Mouse (Mus musculus): ENCODE results near the gene Ncbp2. TPM values are rescaled to one million over a fixed set of nuclear protein-coding genes. Genes with fewer than 3 reads are reported as not detected.

The Ncbp2 gene
- polyA plus RNA-seq, 1 experiment from 2014 or later: 98.9 TPM

DNA sequence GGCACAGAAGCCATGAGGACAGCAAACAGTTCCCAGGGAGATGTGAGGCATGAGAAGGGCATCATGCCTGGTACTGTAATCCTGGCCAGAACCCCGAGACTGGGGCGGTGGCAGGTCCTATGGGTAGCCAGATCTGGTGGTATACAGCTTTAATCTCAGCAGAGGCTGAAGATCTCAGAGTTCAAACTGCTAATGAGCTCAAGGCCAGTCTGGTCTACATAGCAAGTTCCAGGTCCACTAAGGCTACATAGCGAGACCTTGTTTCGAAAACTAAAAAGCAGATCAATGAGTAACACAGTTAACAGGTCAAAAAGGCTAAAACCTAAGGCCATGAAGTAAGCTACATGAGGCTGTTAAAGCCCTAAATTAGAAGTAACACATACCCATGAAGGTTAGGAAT is 44.9 kb downstream of the Ncbp2 start:
- ATAC-seq (replicated peaks): no peak
- no peaks in the 10 kb centered on the region for H3K9me3 ChIP-seq
- no peak overlapping the region for H3K9ac ChIP-seq
- WGBS: 95% methylated on average over 4 of the region's 4 CpGs
- no peaks in the 10 kb centered on the region for H3K4me1 ChIP-seq
- H3K36me3 ChIP-seq (replicated peaks): peaks cover 16% of the 10 kb centered on the region; the same call in 1 of the 2 replicates
- no peaks in the 10 kb centered on the region for H3K27me3 ChIP-seq (replicated peaks)
- H3K4me3 ChIP-seq: no peak overlapping the region
- no peak overlapping the region for H3K4me2 ChIP-seq
- no peak overlapping the region for H3K27ac ChIP-seq

DNA sequence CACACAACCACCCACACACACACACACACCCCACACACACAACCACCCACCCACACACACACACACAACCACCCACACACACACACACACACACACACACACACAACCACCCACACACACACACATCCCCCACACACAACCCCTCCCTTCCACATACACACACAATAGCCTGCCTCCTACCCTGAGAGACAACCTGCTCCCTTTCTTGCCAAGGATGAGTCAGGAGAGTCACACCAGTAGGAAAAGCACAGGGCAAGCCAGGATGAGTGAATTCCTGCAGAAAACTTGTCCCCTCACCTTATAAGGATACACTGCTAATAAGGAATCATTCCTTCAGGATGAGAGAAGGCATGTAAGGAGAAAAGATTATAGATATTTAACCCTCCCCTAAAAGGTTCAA is 45.6 kb downstream of the Ncbp2 start:
- Histone ChIP-seq H3K36me3 (replicated peaks) (peaks cover 12% of the 10 kb centered on the region; the same call in 1 of the 2 replicates), H3K9me3 (no peaks in the 10 kb centered on the region), H3K4me1 (no peaks in the 10 kb centered on the region), H3K9ac (no peak overlapping the region), H3K27me3 (replicated peaks) (no peaks in the 10 kb centered on the region), H3K4me2 (no peak overlapping the region), H3K27ac (no peak overlapping the region), H3K4me3 (no peak overlapping the region)
- ATAC-seq (replicated peaks): no peak

DNA sequence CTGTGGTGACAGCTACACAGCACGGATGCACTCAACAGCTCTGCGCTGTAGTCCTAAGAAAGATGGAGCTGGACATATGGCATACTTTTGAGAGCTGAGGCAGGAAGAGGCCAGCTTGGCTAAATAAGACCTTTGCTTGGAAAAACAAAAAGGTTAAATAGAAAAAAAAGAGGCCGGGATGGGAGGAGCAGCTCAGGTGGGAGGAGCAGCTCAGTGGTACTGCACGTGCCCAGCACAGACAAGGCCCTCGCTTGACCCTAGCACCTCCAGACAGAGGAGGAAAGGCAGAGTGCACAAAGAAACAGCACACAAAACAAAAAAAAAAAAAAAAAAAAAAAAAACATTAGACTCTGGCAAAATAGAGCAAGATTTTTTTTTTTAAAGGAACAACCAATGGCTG is 48.1 kb downstream of the Ncbp2 start:
- Histone ChIP-seq H3K27ac (no peak overlapping the region), H3K9ac (no peak overlapping the region), H3K4me1 (peaks cover 9% of the 10 kb centered on the region), H3K4me3 (no peak overlapping the region), H3K36me3 (replicated peaks) (no peaks in the 10 kb centered on the region), H3K9me3 (no peaks in the 10 kb centered on the region), H3K4me2 (no peak overlapping the region), H3K27me3 (replicated peaks) (no peaks in the 10 kb centered on the region)
- whole genome bisulfite sequencing: 84% methylated on average over 5 of the region's 5 CpGs
- ATAC-seq (replicated peaks): no peak

- peak; percentile 97 for ATAC-seq (replicated peaks)
These were observed 54.5 kb downstream of the Ncbp2 start, which contains the start of gene Senp5 for GRCm38 (mm10) chr16:32002509-32003477. TSS of gene Senp5 (minus strand) at chr16:32003287.

GRCm38 (mm10) chr16:32004731-32005130 is 56.4 kb downstream of the Ncbp2 start:
- H3K4me2 ChIP-seq: no peak overlapping the region
- H3K36me3 ChIP-seq (replicated peaks): no peaks in the 10 kb centered on the region
- no peak overlapping the region for H3K9ac ChIP-seq
- WGBS: 93% methylated on average over 3 of the region's 3 CpGs
- no peak overlapping the region for H3K27ac ChIP-seq
- no peak for ATAC-seq (replicated peaks)
- no peaks in the 10 kb centered on the region for H3K9me3 ChIP-seq
- no peaks in the 10 kb centered on the region for H3K27me3 ChIP-seq (replicated peaks)
- no peak overlapping the region for H3K4me3 ChIP-seq
- H3K4me1 ChIP-seq: peaks cover 24% of the 10 kb centered on the region

More at GRCm38 (mm10) chr16:32002509-32003477, 54.5 kb downstream of the Ncbp2 start, which contains the start of gene Senp5:
- H3K4me3 ChIP-seq: peak within 1 kb of the TSS; percentile 100
- 1% methylated on average over 66 of the region's 66 CpGs for WGBS
- H3K4me1 ChIP-seq: peaks cover 24% of the 10 kb centered on the region
- H3K9me3 ChIP-seq: no peaks in the 10 kb centered on the region
- no peaks in the 10 kb centered on the region for H3K36me3 ChIP-seq (replicated peaks)
- H3K27me3 ChIP-seq (replicated peaks): no peaks in the 10 kb centered on the region
- peak within 1 kb of the TSS; percentile 93 for H3K4me2 ChIP-seq
- peak within 1 kb of the TSS; percentile 82 for H3K27ac ChIP-seq
- H3K9ac ChIP-seq: peak within 1 kb of the TSS; percentile 98

GRCm38 (mm10) chr16:32008529-32009293 is 60.4 kb downstream of the Ncbp2 start:
- Histone ChIP-seq H3K27ac (no peak overlapping the region), H3K36me3 (replicated peaks) (no peaks in the 10 kb centered on the region), H3K9me3 (no peaks in the 10 kb centered on the region), H3K4me3 (no peak overlapping the region), H3K4me2 (no peak overlapping the region), H3K4me1 (peaks cover under 1% of the 10 kb centered on the region; the same call in 1 of the 2 replicates), H3K27me3 (replicated peaks) (no peaks in the 10 kb centered on the region), H3K9ac (no peak overlapping the region)
- whole genome bisulfite sequencing: 75% methylated on average over 10 of the region's 10 CpGs
- ATAC-seq (replicated peaks): no peak

GRCm38 (mm10) chr16:32009913-32010312 is 61.6 kb downstream of the Ncbp2 start:
- no peak for ATAC-seq (replicated peaks)
- no peaks in the 10 kb centered on the region for H3K27me3 ChIP-seq (replicated peaks)
- no peak overlapping the region for H3K4me2 ChIP-seq
- H3K9ac ChIP-seq: no peak overlapping the region
- H3K4me3 ChIP-seq: no peak overlapping the region
- no peaks in the 10 kb centered on the region for H3K36me3 ChIP-seq (replicated peaks)
- no peaks in the 10 kb centered on the region for H3K4me1 ChIP-seq
- 45% methylated on average over 5 of the region's 5 CpGs for WGBS
- H3K9me3 ChIP-seq: no peaks in the 10 kb centered on the region
- no peak overlapping the region for H3K27ac ChIP-seq

- Histone ChIP-seq H3K4me2 (no peak overlapping the region), H3K9ac (no peak overlapping the region), H3K27me3 (replicated peaks) (no peaks in the 10 kb centered on the region), H3K4me3 (no peak overlapping the region), H3K9me3 (no peaks in the 10 kb centered on the region), H3K36me3 (replicated peaks) (no peaks in the 10 kb centered on the region), H3K27ac (no peak overlapping the region), H3K4me1 (no peaks in the 10 kb centered on the region)
- no peak for ATAC-seq (replicated peaks)
- 87% methylated on average over 4 of the region's 4 CpGs for WGBS
These were observed 62.0 kb downstream of the Ncbp2 start for GRCm38 (mm10) chr16:32010330-32010729.

Small RNAs within 50 kb of the gene (microRNA-seq; reads per million reads assigned to microRNA genes)
- not detected for gene Gm26269

Other genes starting within 250 kb of the Ncbp2 start
- 0.12 and 0.33 TPM in 2 replicates for gene Meltf, start 69.7 kb upstream of the Ncbp2 start, polyA plus RNA-seq (2015; fragmentation: Nextera tagmentation; extraction: Ambion mirVana)
- 2.8 and 3.4 TPM in 2 replicates for gene Pigz, start 14.7 kb upstream of the Ncbp2 start, polyA plus RNA-seq (2015; fragmentation: Nextera tagmentation; extraction: Ambion mirVana)
- 115 and 121 TPM in 2 replicates for gene 0610012G03Rik, start within 50 bp of the Ncbp2 start, polyA plus RNA-seq (2015; fragmentation: Nextera tagmentation; extraction: Ambion mirVana)
- gene Senp5, start 54.8 kb downstream of the Ncbp2 start, polyA plus RNA-seq (2015; fragmentation: Nextera tagmentation; extraction: Ambion mirVana): 16.0 and 17.8 TPM in 2 replicates
- gene Pak2, start 130.8 kb downstream of the Ncbp2 start, polyA plus RNA-seq (2015; fragmentation: Nextera tagmentation; extraction: Ambion mirVana): 36.2 and 37.6 TPM in 2 replicates
- gene Pigx, start 151.2 kb downstream of the Ncbp2 start, polyA plus RNA-seq (2015; fragmentation: Nextera tagmentation; extraction: Ambion mirVana): 106 and 109 TPM in 2 replicates
- 43.2 and 45.2 TPM in 2 replicates for gene Cep19, start 151.3 kb downstream of the Ncbp2 start, polyA plus RNA-seq (2015; fragmentation: Nextera tagmentation; extraction: Ambion mirVana)
- 8.4 and 8.6 TPM in 2 replicates for gene Nrros, start 217.1 kb downstream of the Ncbp2 start, polyA plus RNA-seq (2015; fragmentation: Nextera tagmentation; extraction: Ambion mirVana)
- not detected in 2 replicates for gene Bex6, start 231.3 kb downstream of the Ncbp2 start, polyA plus RNA-seq (2015; fragmentation: Nextera tagmentation; extraction: Ambion mirVana)

Measured in midbrain, embryonic 15.5 days (tissue).